Mouse (Mus musculus): Measurements from ENCODE around the gene Slc16a13. TPM values are rescaled to one million over a fixed set of nuclear protein-coding genes. Genes with fewer than 3 reads are reported as not detected.

Gene Slc16a13
- polyA plus RNA-seq, 1 experiment, result 4.8 TPM

- Histone ChIP-seq H3K4me3 (no peak overlapping the region), H3K36me3 (ENCODE audit: control insufficient read depth, insufficient read depth) (no peaks in the 10 kb centered on the region), H3K4me2 (ENCODE audit: low read depth) (no peak overlapping the region), H3K79me2 (ENCODE audit: control insufficient read depth, insufficient read depth) (no peaks in the 10 kb centered on the region), H3ac (ENCODE audit: control insufficient read depth, insufficient read length) (no peak overlapping the region), H3K27me3 (ENCODE audit: control insufficient read depth, insufficient read depth, insufficient read length) (no peaks in the 10 kb centered on the region)
- TF ChIP-seq TCF3 (IDR thresholded peaks at IDR 0.05; ENCODE audit: insufficient read length, low read depth) (no peak), TCF12 (IDR thresholded peaks at IDR 0.05; ENCODE audit: insufficient read depth, poor library complexity, severe bottlenecking) (no peak), USF1 (IDR thresholded peaks at IDR 0.05; ENCODE audit: low read depth) (no peak), E2F4 (IDR thresholded peaks at IDR 0.05; ENCODE audit: insufficient read depth) (no peak), POLR2A (IDR thresholded peaks at IDR 0.05; ENCODE audit: insufficient read length, low read depth) (no peak), REST (IDR thresholded peaks at IDR 0.05; ENCODE audit: insufficient read depth, insufficient read length) (no peak), MAX (IDR thresholded peaks at IDR 0.05; ENCODE audit: low read depth) (no peak), CEBPB (IDR thresholded peaks at IDR 0.05; ENCODE audit: insufficient read depth, poor library complexity, severe bottlenecking) (no peak), MYOG (IDR thresholded peaks at IDR 0.05; ENCODE audit: control insufficient read depth in 1 of 3, insufficient read depth in 1 of 3, insufficient read length in 2 of 3, low read depth in 2 of 3) (no peak), MYOD1 (IDR thresholded peaks at IDR 0.05; ENCODE audit: control insufficient read depth in 1 of 3, insufficient read length in 2 of 3, low read depth in 2 of 3) (no peak), POLR2AphosphoS2 (IDR thresholded peaks at IDR 0.05; ENCODE audit: insufficient read length, low read depth) (no peak), SRF (IDR thresholded peaks at IDR 0.05; ENCODE audit: control insufficient read depth, insufficient read length, low read depth) (no peak)
Measured at GRCm38 (mm10) chr11:70177647-70178046, 43.2 kb downstream of the Slc16a13 start.

- H3K4me3 ChIP-seq, result no peak overlapping the region
- H3K27me3 ChIP-seq (ENCODE audit: control insufficient read depth, insufficient read depth, insufficient read length), result no peaks in the 10 kb centered on the region
- no peak overlapping the region for H3K4me2 ChIP-seq (ENCODE audit: low read depth)
- H3K79me2 ChIP-seq (ENCODE audit: control insufficient read depth, insufficient read depth), result no peaks in the 10 kb centered on the region
- no peak for TF ChIP-seq MYOG (IDR thresholded peaks at IDR 0.05; ENCODE audit: control insufficient read depth in 1 of 3, insufficient read depth in 1 of 3, insufficient read length in 2 of 3, low read depth in 2 of 3)
- no peak for TF ChIP-seq TCF3 (IDR thresholded peaks at IDR 0.05; ENCODE audit: insufficient read length, low read depth)
- no peak for TF ChIP-seq POLR2AphosphoS2 (IDR thresholded peaks at IDR 0.05; ENCODE audit: insufficient read length, low read depth)
- no peak for TF ChIP-seq POLR2A (IDR thresholded peaks at IDR 0.05; ENCODE audit: insufficient read length, low read depth)
- no peak for TF ChIP-seq REST (IDR thresholded peaks at IDR 0.05; ENCODE audit: insufficient read depth, insufficient read length)
- TF ChIP-seq MAX (IDR thresholded peaks at IDR 0.05; ENCODE audit: low read depth), result no peak
- TF ChIP-seq TCF12 (IDR thresholded peaks at IDR 0.05; ENCODE audit: insufficient read depth, poor library complexity, severe bottlenecking), result no peak
- no peak for TF ChIP-seq CEBPB (IDR thresholded peaks at IDR 0.05; ENCODE audit: insufficient read depth, poor library complexity, severe bottlenecking)
- TF ChIP-seq MYOD1 (IDR thresholded peaks at IDR 0.05; ENCODE audit: control insufficient read depth in 1 of 3, insufficient read length in 2 of 3, low read depth in 2 of 3), result no peak
- no peak for TF ChIP-seq USF1 (IDR thresholded peaks at IDR 0.05; ENCODE audit: low read depth)
- no peaks in the 10 kb centered on the region for H3K36me3 ChIP-seq (ENCODE audit: control insufficient read depth, insufficient read depth)
- no peak overlapping the region for H3ac ChIP-seq (ENCODE audit: control insufficient read depth, insufficient read length)
Measured at GRCm38 (mm10) chr11:70174491-70174890, 46.4 kb downstream of the Slc16a13 start.

GRCm38 (mm10) chr11:70172298-70172697, 48.6 kb downstream of the Slc16a13 start:
- Histone ChIP-seq H3K27me3 (ENCODE audit: control insufficient read depth, insufficient read depth, insufficient read length) (no peaks in the 10 kb centered on the region), H3K4me2 (ENCODE audit: low read depth) (no peak overlapping the region), H3K4me3 (no peak overlapping the region), H3K36me3 (ENCODE audit: control insufficient read depth, insufficient read depth) (no peaks in the 10 kb centered on the region), H3ac (ENCODE audit: control insufficient read depth, insufficient read length) (no peak overlapping the region), H3K79me2 (ENCODE audit: control insufficient read depth, insufficient read depth) (no peaks in the 10 kb centered on the region)
- no peak for TF ChIP-seq TCF3 (IDR thresholded peaks at IDR 0.05; ENCODE audit: insufficient read length, low read depth)
- no peak for TF ChIP-seq POLR2A (IDR thresholded peaks at IDR 0.05; ENCODE audit: insufficient read length, low read depth)
- TF ChIP-seq CEBPB (IDR thresholded peaks at IDR 0.05; ENCODE audit: insufficient read depth, poor library complexity, severe bottlenecking), result no peak
- no peak for TF ChIP-seq REST (IDR thresholded peaks at IDR 0.05; ENCODE audit: insufficient read depth, insufficient read length)
- TF ChIP-seq TCF12 (IDR thresholded peaks at IDR 0.05; ENCODE audit: insufficient read depth, poor library complexity, severe bottlenecking), result no peak
- TF ChIP-seq USF1 (IDR thresholded peaks at IDR 0.05; ENCODE audit: low read depth), result no peak
- no peak for TF ChIP-seq E2F4 (IDR thresholded peaks at IDR 0.05; ENCODE audit: insufficient read depth)
- TF ChIP-seq MYOD1 (IDR thresholded peaks at IDR 0.05; ENCODE audit: control insufficient read depth in 1 of 3, insufficient read length in 2 of 3, low read depth in 2 of 3), result no peak
- no peak for TF ChIP-seq POLR2AphosphoS2 (IDR thresholded peaks at IDR 0.05; ENCODE audit: insufficient read length, low read depth)
- TF ChIP-seq MYOG (IDR thresholded peaks at IDR 0.05; ENCODE audit: control insufficient read depth in 1 of 3, insufficient read depth in 1 of 3, insufficient read length in 2 of 3, low read depth in 2 of 3), result no peak
- TF ChIP-seq MAX (IDR thresholded peaks at IDR 0.05; ENCODE audit: low read depth), result no peak
- no peak for TF ChIP-seq SRF (IDR thresholded peaks at IDR 0.05; ENCODE audit: control insufficient read depth, insufficient read length, low read depth)

- H3ac ChIP-seq (ENCODE audit: control insufficient read depth, insufficient read length), result no peak overlapping the region
- TF ChIP-seq TCF3 (IDR thresholded peaks at IDR 0.05; ENCODE audit: insufficient read length, low read depth) (no peak), TCF12 (IDR thresholded peaks at IDR 0.05; ENCODE audit: insufficient read depth, poor library complexity, severe bottlenecking) (no peak), USF1 (IDR thresholded peaks at IDR 0.05; ENCODE audit: low read depth) (no peak)
- H3K36me3 ChIP-seq (ENCODE audit: control insufficient read depth, insufficient read depth), result no peaks in the 10 kb centered on the region
- no peak overlapping the region for H3K4me2 ChIP-seq (ENCODE audit: low read depth)
- H3K27me3 ChIP-seq (ENCODE audit: control insufficient read depth, insufficient read depth, insufficient read length), result no peaks in the 10 kb centered on the region
- no peak overlapping the region for H3K4me3 ChIP-seq
- no peaks in the 10 kb centered on the region for H3K79me2 ChIP-seq (ENCODE audit: control insufficient read depth, insufficient read depth)
Measured at GRCm38 (mm10) chr11:70171847-70172246, 49.0 kb downstream of the Slc16a13 start.

- Histone ChIP-seq H3K27me3 (ENCODE audit: control insufficient read depth, insufficient read depth, insufficient read length) (no peaks in the 10 kb centered on the region), H3K79me2 (ENCODE audit: control insufficient read depth, insufficient read depth) (no peaks in the 10 kb centered on the region), H3K4me2 (ENCODE audit: low read depth) (no peak overlapping the region), H3ac (ENCODE audit: control insufficient read depth, insufficient read length) (no peak overlapping the region), H3K4me3 (no peak overlapping the region), H3K36me3 (ENCODE audit: control insufficient read depth, insufficient read depth) (no peaks in the 10 kb centered on the region)
- TF ChIP-seq MYOG (IDR thresholded peaks at IDR 0.05; ENCODE audit: control insufficient read depth in 1 of 3, insufficient read depth in 1 of 3, insufficient read length in 2 of 3, low read depth in 2 of 3) (no peak), USF1 (IDR thresholded peaks at IDR 0.05; ENCODE audit: low read depth) (no peak), REST (IDR thresholded peaks at IDR 0.05; ENCODE audit: insufficient read depth, insufficient read length) (no peak), CEBPB (IDR thresholded peaks at IDR 0.05; ENCODE audit: insufficient read depth, poor library complexity, severe bottlenecking) (no peak), TCF12 (IDR thresholded peaks at IDR 0.05; ENCODE audit: insufficient read depth, poor library complexity, severe bottlenecking) (no peak)
Measured at GRCm38 (mm10) chr11:70171181-70171580, 49.7 kb downstream of the Slc16a13 start.

All from myocyte (in vitro differentiated cells).